Mouse (Mus musculus) forebrain, embryonic 14.5 days (tissue): Measurements from ENCODE around the gene Gm20388. TPM values are rescaled to one million over a fixed set of nuclear protein-coding genes. Genes with fewer than 3 reads are reported as not detected.
A peak's percentile ranks its signal among the peaks of the same experiment; 100 is the strongest.

ENCODE experiments used
- ATAC-seq: fragments of 200-750 bp; cut with Nextera tagmentation; 2 replicates; pipeline ENCODE4 v1.8.0; 2017; ENCODE audit warnings: mild to moderate bottlenecking, moderate library complexity
- DNase-seq: peaks from one replicate; pipeline ENCODE4 v3.0.0-alpha.2; 2015; ENCODE audit warnings: low spot score
- H3K27ac ChIP-seq: fragments of 300-500 bp; sonication (generic); 2 replicates; pipeline ENCODE4 v1.5.1; 2014; ENCODE audit warnings: low read depth, mild to moderate bottlenecking, control low read depth, low read length, moderate library complexity
- H3K27me3 ChIP-seq: fragments of 300-500 bp; sonication (generic); replicated peaks from 2 replicates; pipeline ENCODE4 v1.6.1; 2014; ENCODE audit warnings: low read length, control low read depth, mixed read lengths; ENCODE audit not compliant: control insufficient read depth, insufficient read depth
- H3K36me3 ChIP-seq: fragments of 300-500 bp; sonication (generic); 2 replicates; pipeline ENCODE4 v1.6.1; 2014; ENCODE audit warnings: low read length, control low read depth; ENCODE audit not compliant: control insufficient read depth, insufficient read depth
- H3K4me1 ChIP-seq: fragments of 300-500 bp; sonication (generic); 2 replicates; pipeline ENCODE4 v1.6.1; 2014; ENCODE audit warnings: antibody characterized with exemption, low read length, control low read depth; ENCODE audit not compliant: control insufficient read depth, insufficient read depth
- H3K4me2 ChIP-seq: fragments of 300-500 bp; sonication (generic); 2 replicates; pipeline ENCODE4 v1.6.1; 2014; ENCODE audit warnings: mild to moderate bottlenecking, control low read depth, low read length
- H3K4me3 ChIP-seq: fragments of 300-500 bp; sonication (generic); 2 replicates; pipeline ENCODE4 v1.5.1; 2014; ENCODE audit warnings: low read depth, low read length, control low read depth
- H3K9ac ChIP-seq: fragments of 300-500 bp; sonication (generic); 2 replicates; pipeline ENCODE4 v1.6.1; 2014; ENCODE audit warnings: mild to moderate bottlenecking, low read length, control low read depth, moderate library complexity
- H3K9me3 ChIP-seq: fragments of 300-500 bp; sonication (generic); replicated peaks from 2 replicates; pipeline ENCODE4 v1.6.1; 2016; ENCODE audit warnings: low read length, control low read depth, mixed read lengths; ENCODE audit not compliant: control insufficient read depth
- WGBS: fragments of 180-500 bp; shearing (Covaris S2); extraction: QIAGEN DNeasy Blood & Tissue Kit; methylation state at CpG from one replicate; pipeline ENCODE4 v1.1.7; 2014; 5-methylcytosine and 5-hydroxymethylcytosine counted together
- polyA plus RNA-seq: library from polyadenylated mRNA; unstranded; fragments of >200 nt; fragmentation: Nextera tagmentation; extraction: Ambion mirVana; gene quantifications from 2 replicates; pipeline ENCODE4 v1.2.1, GENCODE M21; 2014

The Gm20388 gene
- polyA plus RNA-seq, 1 experiment from 2014 or later = 7.4 TPM

DNA sequence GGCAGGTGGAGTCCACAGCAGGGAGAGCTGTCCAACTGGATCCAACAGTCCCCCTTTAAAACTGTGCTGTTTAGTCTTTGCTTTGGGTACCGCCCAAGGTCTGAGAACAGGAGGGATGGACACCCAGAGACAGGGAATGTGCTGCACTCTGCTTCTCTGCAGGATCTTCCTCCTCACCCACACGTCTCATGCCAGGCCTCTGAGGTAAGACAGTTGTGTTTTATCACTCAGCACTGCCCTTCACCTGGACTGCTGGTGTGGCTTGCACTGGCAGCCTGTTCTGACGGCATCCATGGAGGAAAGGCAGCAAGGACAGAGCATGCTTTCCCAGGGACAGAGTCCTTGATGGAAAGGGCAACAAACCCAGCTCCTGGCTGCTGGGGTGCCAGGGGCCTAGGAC is 2991.9 kb downstream of the Gm20388 start:
- ATAC-seq = no peak
- no peak overlapping the region for H3K4me2 ChIP-seq
- no peak overlapping the region for H3K9ac ChIP-seq
- H3K27me3 ChIP-seq = no peaks in the 10 kb centered on the region
- no peak overlapping the region for H3K27ac ChIP-seq
- H3K36me3 ChIP-seq = peaks cover 28% of the 10 kb centered on the region
- H3K9me3 ChIP-seq = no peaks in the 10 kb centered on the region
- H3K4me1 ChIP-seq = no peaks in the 10 kb centered on the region
- 61% methylated on average over 3 of the region's 3 CpGs for WGBS
- DNase-seq = no peak
- H3K4me3 ChIP-seq = no peak overlapping the region

DNA sequence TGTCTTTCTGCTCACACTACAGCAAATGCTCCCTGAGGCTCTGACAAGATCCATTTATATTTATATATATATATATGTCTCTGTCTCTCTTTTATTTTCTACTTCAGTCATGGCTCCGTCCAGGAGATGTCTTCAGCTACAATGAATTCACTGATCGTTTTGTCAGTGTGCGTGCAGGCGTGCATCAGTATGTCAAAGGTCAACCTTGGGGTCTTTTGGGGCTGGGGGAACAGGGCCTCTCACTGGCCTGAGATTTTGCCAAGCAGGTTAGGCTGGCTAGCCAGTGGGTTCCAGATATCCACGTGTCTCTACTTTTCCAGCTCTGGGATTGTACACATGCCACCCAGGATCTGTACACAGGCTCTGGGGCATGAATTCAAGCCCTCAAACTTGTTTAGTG is 2992.4 kb downstream of the Gm20388 start:
- 45% methylated on average over 5 of the region's 5 CpGs for WGBS
- H3K4me2 ChIP-seq = no peak overlapping the region
- H3K4me3 ChIP-seq = no peak overlapping the region
- no peaks in the 10 kb centered on the region for H3K27me3 ChIP-seq
- H3K27ac ChIP-seq = no peak overlapping the region
- ATAC-seq = no peak
- H3K4me1 ChIP-seq = no peaks in the 10 kb centered on the region
- H3K9me3 ChIP-seq = no peaks in the 10 kb centered on the region
- DNase-seq = no peak
- no peak overlapping the region for H3K9ac ChIP-seq
- H3K36me3 ChIP-seq = peaks cover 28% of the 10 kb centered on the region

DNA sequence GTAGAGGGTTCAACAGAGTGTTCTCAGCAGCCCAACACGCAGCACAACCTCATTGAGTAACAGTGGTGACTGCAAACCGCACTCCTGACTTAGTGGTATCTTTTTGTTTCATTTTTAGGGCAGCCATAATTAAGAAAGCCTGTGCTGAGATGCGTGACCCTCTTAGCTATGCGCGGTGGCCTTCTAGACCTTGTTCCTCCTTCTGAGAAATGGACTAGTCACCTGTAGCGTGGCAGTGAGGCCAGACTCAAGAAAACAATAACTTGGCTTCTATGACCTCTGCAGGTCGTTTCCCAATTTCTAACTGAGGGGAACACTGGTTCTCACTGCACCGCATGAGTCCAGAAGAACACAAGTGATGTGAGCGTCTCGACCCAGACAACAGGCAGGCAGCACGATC is 2993.9 kb downstream of the Gm20388 start:
- Histone ChIP-seq H3K27me3 (no peaks in the 10 kb centered on the region), H3K4me3 (no peak overlapping the region), H3K27ac (no peak overlapping the region), H3K4me2 (no peak overlapping the region), H3K9ac (no peak overlapping the region), H3K9me3 (no peaks in the 10 kb centered on the region), H3K36me3 (peaks cover 21% of the 10 kb centered on the region), H3K4me1 (no peaks in the 10 kb centered on the region)
- WGBS = 89% methylated on average over 11 of the region's 11 CpGs
- no peak for ATAC-seq
- DNase-seq = no peak

DNA sequence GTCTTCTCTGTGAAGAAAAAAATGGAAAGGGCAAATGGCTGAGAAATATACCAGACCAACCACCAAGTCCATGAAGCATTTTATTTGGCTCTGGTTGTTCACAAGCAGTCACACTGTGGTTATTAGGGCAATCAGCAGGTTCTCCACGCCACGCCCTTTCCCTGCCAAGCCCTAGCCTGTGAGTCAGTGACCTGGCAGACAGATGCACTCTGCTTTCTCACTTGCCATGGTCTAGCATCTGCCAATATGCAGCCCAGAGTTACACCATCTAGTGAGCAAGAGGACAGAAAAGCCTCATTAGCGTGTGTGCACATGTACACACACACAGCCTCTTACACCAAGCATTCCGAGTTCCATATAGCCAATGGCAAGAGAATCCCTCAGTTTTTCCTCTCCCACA is 2994.7 kb downstream of the Gm20388 start:
- no peaks in the 10 kb centered on the region for H3K27me3 ChIP-seq
- H3K36me3 ChIP-seq = peaks cover 18% of the 10 kb centered on the region
- H3K27ac ChIP-seq = no peak overlapping the region
- no peak overlapping the region for H3K4me2 ChIP-seq
- WGBS = 87% methylated on average over 4 of the region's 4 CpGs
- DNase-seq = no peak
- H3K4me1 ChIP-seq = no peaks in the 10 kb centered on the region
- no peak overlapping the region for H3K4me3 ChIP-seq
- ATAC-seq = no peak
- no peak overlapping the region for H3K9ac ChIP-seq
- no peaks in the 10 kb centered on the region for H3K9me3 ChIP-seq

DNA sequence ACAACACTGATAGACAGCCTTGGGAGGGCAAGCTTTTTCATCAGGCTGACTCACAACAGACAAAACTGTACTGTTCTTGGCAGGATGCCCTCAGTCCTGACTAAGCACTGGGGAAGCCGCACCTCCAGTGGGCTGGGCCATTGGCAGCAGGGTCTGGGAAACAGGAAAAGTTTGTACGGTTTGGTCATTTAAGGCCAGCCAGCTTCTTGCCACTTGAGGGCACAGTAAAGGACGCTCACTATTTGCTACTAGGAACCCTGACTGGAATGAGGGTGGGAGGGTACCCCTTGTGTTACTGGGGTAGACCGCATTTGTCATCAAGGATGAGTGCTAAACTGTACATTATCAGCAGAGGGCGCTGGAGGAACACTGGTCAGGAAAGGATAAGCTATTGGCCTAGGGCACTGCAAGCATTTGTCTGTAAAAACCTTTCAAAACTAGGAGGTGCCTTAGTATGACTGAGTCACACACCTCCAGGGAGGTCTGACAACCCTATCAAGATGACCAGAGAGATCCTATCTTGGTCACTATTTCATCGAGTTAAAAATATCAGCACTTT is 2995.9 kb downstream of the Gm20388 start:
- WGBS = 42% methylated on average over 6 of the region's 6 CpGs
- DNase-seq = peak; percentile 90
- Histone ChIP-seq H3K4me3 (no peak overlapping the region), H3K27me3 (no peaks in the 10 kb centered on the region), H3K27ac (no peak overlapping the region; the same call in 1 of the 2 replicates), H3K4me1 (no peaks in the 10 kb centered on the region), H3K4me2 (no peak overlapping the region), H3K9me3 (no peaks in the 10 kb centered on the region), H3K9ac (no peak overlapping the region), H3K36me3 (peaks cover 18% of the 10 kb centered on the region)
- ATAC-seq = peak; percentile 88

DNA sequence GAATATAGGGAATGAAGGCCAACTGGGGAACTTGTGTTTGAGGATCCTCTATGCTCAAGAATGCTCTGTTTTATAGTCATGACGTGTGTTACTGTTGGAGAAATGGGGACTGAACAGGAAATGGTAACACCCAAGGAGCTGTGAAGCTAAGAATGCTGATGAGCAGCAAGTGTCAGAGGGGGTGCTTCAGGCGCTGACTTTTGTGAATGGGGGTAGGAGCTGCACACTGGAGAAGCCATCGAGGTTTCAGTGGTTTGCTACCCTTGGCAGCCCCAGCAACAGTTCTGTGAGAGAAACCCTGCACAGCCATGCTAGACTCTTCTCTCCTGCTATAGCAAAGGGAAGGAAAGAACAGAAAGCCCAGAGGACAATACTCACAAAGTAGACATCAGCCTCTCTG is 3001.5 kb downstream of the Gm20388 start:
- ATAC-seq = no peak
- Histone ChIP-seq H3K27ac (no peak overlapping the region), H3K9me3 (no peaks in the 10 kb centered on the region), H3K36me3 (peaks cover 36% of the 10 kb centered on the region), H3K4me1 (no peaks in the 10 kb centered on the region), H3K9ac (no peak overlapping the region), H3K4me3 (no peak overlapping the region), H3K27me3 (no peaks in the 10 kb centered on the region), H3K4me2 (no peak overlapping the region)
- WGBS = 88% methylated on average over 3 of the region's 3 CpGs
- DNase-seq = no peak

DNA sequence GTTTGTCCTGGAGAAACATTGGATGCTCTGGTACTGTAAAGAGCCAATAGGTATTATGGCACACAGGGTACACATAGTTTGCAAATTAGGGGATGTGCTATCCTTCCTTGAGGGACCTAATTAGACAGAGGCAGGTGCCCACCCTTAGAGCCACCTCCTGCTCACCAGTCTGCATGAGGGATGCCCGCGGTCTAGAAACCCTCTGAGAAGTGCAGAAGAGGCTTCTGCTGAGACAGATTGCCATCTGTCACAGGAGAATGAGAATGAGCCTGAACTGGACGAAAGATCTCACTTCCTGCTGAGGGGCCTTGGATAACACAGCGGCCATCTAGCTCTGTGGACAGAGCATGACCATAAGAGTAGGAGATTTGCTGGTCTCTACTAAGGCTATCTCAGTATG is 3002.2 kb downstream of the Gm20388 start:
- no peak overlapping the region for H3K9ac ChIP-seq
- no peaks in the 10 kb centered on the region for H3K4me1 ChIP-seq
- no peaks in the 10 kb centered on the region for H3K27me3 ChIP-seq
- no peak overlapping the region for H3K4me3 ChIP-seq
- WGBS = 80% methylated on average over 4 of the region's 4 CpGs
- H3K36me3 ChIP-seq = peaks cover 29% of the 10 kb centered on the region
- H3K9me3 ChIP-seq = no peaks in the 10 kb centered on the region
- ATAC-seq (no peak), DNase-seq (no peak)
- no peak overlapping the region for H3K27ac ChIP-seq
- no peak overlapping the region for H3K4me2 ChIP-seq

DNA sequence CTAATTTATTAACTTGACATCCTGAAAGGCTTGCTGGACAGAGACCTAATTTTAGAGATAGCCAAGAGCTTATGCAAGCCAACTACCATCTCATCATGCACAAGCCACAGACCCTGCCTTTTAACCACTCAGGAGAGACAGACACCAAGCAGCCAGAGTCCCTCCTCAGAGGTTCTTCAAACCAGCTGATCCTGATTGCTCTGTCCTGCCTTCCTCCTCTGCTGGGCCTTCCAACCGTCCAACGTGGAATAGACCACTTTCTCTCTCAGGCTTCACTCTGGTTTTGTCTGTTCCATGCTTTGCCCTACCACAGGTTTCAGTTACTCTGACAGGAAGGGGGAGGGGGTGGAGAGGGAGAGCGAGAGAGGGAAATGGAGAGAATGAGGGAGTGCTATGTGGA is 3006.1 kb downstream of the Gm20388 start:
- H3K4me1 ChIP-seq = peaks cover 8% of the 10 kb centered on the region
- no peaks in the 10 kb centered on the region for H3K27me3 ChIP-seq
- H3K9me3 ChIP-seq = no peaks in the 10 kb centered on the region
- no peak for ATAC-seq
- no peak overlapping the region for H3K4me3 ChIP-seq
- peaks cover 19% of the 10 kb centered on the region for H3K36me3 ChIP-seq
- no peak overlapping the region for H3K27ac ChIP-seq
- H3K4me2 ChIP-seq = no peak overlapping the region
- no peak for DNase-seq
- 73% methylated on average over 3 of the region's 3 CpGs for WGBS
- H3K9ac ChIP-seq = no peak overlapping the region

DNA sequence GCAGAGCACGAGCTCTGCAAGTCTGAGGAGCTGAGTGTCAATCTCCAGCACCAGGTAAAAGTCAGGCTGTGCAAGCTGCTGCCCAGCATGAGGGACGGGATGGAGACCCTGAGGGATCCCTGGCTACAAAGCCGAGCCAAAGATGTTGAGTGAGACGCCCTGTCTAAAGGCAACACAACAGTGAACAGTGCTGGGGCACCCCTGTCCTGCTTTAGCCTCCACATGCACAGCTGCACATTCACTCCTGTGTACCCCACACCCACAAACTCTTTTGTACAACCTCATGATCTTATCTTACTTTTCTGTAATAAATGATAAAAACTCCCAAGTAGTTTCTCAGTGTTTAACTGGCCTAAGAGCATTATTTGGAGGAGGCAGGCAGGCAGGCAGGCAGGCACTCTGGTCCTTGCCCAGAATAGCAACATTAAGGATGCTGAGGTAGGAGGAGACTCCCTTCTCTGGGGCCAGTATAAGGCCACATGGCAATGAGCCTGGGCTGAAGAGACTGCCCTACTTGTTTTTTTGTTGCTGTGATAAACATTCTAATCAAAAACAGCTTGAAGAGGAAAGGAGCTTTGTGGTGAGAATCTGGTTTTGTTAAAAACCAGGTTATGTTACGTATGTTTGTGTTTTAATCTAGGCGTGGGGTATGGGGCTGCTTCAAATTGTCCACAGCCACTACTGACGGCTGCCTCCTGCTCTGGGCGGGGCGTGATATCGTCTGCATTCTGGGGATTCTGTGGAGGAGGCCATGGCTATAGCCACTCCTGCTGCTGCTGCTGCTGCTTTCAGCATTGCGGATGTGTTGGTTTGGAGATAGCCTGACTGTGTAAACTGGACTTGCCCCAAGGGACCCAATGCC is 3007.1 kb downstream of the Gm20388 start:
- Histone ChIP-seq H3K27ac (no peak overlapping the region; the same call in 1 of the 2 replicates), H3K9me3 (no peaks in the 10 kb centered on the region), H3K27me3 (no peaks in the 10 kb centered on the region), H3K4me3 (no peak overlapping the region), H3K9ac (no peak overlapping the region), H3K4me1 (peaks cover 8% of the 10 kb centered on the region), H3K36me3 (peaks cover 14% of the 10 kb centered on the region), H3K4me2 (no peak overlapping the region)
- ATAC-seq (no peak), DNase-seq (no peak)
- WGBS = 74% methylated on average over 11 of the region's 11 CpGs
